Mouse (Mus musculus) liver, embryonic 14.5 days (tissue): ENCODE data around the gene Ppm1j. TPM values are rescaled to one million over a fixed set of nuclear protein-coding genes. Genes with fewer than 3 reads are reported as not detected.

Experiments used
- ATAC-seq: fragments of 200-750 bp; cut with Nextera tagmentation; 2 replicates; pipeline ENCODE4 v1.8.0; 2017; ENCODE audit warnings: moderate number of reproducible peaks, mild to moderate bottlenecking, moderate library complexity; ENCODE audit not compliant: insufficient read depth
- DNase-seq, 3 experiments: peaks; one replicate each; pipeline ENCODE4 v3.0.0-alpha.2; 2012 to 2013; ENCODE audit warnings: low read depth in 3 of 3, low spot score in 3 of 3
- H3K27ac ChIP-seq: fragments of 300-500 bp; sonication (generic); 2 replicates; pipeline ENCODE4 v1.5.1; 2014; ENCODE audit warnings: moderate library complexity, mild to moderate bottlenecking, control low read depth, inconsistent platforms
- H3K27me3 ChIP-seq: fragments of 300-500 bp; sonication (generic); 2 replicates; pipeline ENCODE4 v1.6.1; 2014; ENCODE audit warnings: mild to moderate bottlenecking, low read length, moderate library complexity; ENCODE audit not compliant: control insufficient read depth, insufficient read depth
- H3K36me3 ChIP-seq: fragments of 300-500 bp; sonication (generic); replicated peaks from 2 replicates; pipeline ENCODE4 v1.6.1; 2014; ENCODE audit warnings: low read depth; ENCODE audit not compliant: control insufficient read depth, insufficient read depth
- H3K4me1 ChIP-seq, 2 experiments: fragments of 200-500 bp in 1 of 2; fragments of 300-500 bp in 1 of 2; sonication (generic) in 1 of 2; replicated peaks; 2 replicates each; pipeline ENCODE4 v1.6.1; 2012 to 2014; ENCODE audit warnings: antibody characterized with exemption in 1 of 2, inconsistent platforms in 1 of 2, low read length in 1 of 2; ENCODE audit not compliant: control insufficient read depth in 2 of 2, insufficient read depth in 2 of 2
- H3K4me2 ChIP-seq: fragments of 300-500 bp; sonication (generic); 2 replicates; pipeline ENCODE4 v1.6.1; 2014; ENCODE audit warnings: low read depth, mild to moderate bottlenecking, control low read depth, moderate library complexity
- H3K4me3 ChIP-seq, 2 experiments: fragments of 200-500 bp in 1 of 2; fragments of 300-500 bp in 1 of 2; sonication (generic) in 1 of 2; 2 replicates each; pipeline ENCODE4 v1.5.1; 2012 to 2014; ENCODE audit warnings: low read depth in 2 of 2, low read length in 2 of 2, mild to moderate bottlenecking in 2 of 2, control low read depth in 1 of 2, inconsistent platforms in 1 of 2, moderate library complexity in 1 of 2; ENCODE audit not compliant: insufficient read depth in 1 of 2
- H3K9ac ChIP-seq: fragments of 300-500 bp; sonication (generic); replicated peaks from 2 replicates; pipeline ENCODE4 v1.6.1; 2014; ENCODE audit warnings: mild to moderate bottlenecking, control low read depth, moderate library complexity
- H3K9me3 ChIP-seq: fragments of 300-500 bp; sonication (generic); 2 replicates; pipeline ENCODE4 v1.6.1; 2016; ENCODE audit warnings: low read length, mixed read lengths; ENCODE audit not compliant: control insufficient read depth
- CTCF ChIP-seq: IDR thresholded peaks from 2 replicates; pipeline ENCODE4 v1.5.1; 2016; ENCODE audit warnings: antibody characterized with exemption, low read depth, control low read depth
- EP300 ChIP-seq: IDR thresholded peaks from 2 replicates; pipeline ENCODE4 v1.6.1; 2016; ENCODE audit warnings: antibody characterized with exemption, low read depth
- WGBS: fragments of 180-500 bp; shearing (Covaris S2); extraction: QIAGEN DNeasy Blood & Tissue Kit; methylation state at CpG from one replicate; pipeline ENCODE4 v1.1.7; 2014; ENCODE audit not compliant: insufficient replicate concordance; 5-methylcytosine and 5-hydroxymethylcytosine counted together
- polyA plus RNA-seq, 2 experiments: library from polyadenylated mRNA; depleted of rRNA in 1 of 2; stranded (reverse) in 1 of 2; unstranded in 1 of 2; fragments of >200 nt; fragmentation: Nextera tagmentation in 1 of 2; extraction: Ambion mirVana in 1 of 2; gene quantifications; 2 replicates each; pipeline versions ENCODE4 v1.2.1 to v1.2.3; 2012 to 2014

Ppm1j gene
- polyA plus RNA-seq, 2 experiments, result 0.17 TPM; not detected in 1

DNA sequence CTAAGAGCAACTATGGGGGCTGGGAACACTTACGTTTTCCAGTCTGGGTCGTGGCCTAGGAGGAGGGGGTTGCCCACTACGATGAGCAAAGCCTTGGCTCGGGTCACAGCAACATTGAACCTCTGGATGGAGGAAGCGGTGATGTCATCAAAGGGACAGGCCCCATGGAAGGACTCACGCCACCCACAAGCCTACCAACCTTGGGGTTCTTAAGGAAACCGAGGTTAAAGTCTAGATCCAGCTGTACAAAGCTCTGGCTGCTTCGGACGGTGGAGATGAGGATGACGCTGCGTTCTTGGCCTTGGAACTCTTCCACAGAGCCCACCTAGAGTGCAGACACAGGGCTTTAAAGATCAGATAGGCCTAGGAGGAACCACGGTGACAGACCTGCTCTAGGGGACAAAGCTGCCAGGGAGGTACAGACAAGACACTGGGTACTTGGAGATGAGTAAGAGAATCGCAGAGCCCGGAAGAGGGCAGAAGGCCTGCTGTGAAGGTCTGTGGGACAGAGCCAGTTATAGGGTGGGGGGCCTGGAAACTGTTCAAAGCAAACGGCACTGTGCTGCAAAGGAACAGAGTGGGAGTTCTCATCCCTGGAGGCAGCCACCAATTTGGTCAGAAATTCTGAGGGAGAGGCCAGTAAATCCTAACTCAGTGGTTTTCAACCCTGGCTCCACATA lies 14.9 kb downstream of the Ppm1j start:
- WGBS, result 66% methylated on average over 15 of the region's 15 CpGs
- no peak for TF ChIP-seq EP300
- TF ChIP-seq CTCF, result no peak
- Histone ChIP-seq H3K27ac (no peak overlapping the region), H3K36me3 (no peaks in the 10 kb centered on the region), H3K9me3 (no peaks in the 10 kb centered on the region), H3K4me1 (peaks cover 0 to 10% of the 10 kb centered on the region in 2 experiments; a peak in 2 of 4 replicates), H3K4me2 (no peak overlapping the region), H3K27me3 (no peaks in the 10 kb centered on the region), H3K4me3 (no peak overlapping the region), H3K9ac (no peak overlapping the region)
- ATAC-seq (no peak), DNase-seq (no peak)

DNA sequence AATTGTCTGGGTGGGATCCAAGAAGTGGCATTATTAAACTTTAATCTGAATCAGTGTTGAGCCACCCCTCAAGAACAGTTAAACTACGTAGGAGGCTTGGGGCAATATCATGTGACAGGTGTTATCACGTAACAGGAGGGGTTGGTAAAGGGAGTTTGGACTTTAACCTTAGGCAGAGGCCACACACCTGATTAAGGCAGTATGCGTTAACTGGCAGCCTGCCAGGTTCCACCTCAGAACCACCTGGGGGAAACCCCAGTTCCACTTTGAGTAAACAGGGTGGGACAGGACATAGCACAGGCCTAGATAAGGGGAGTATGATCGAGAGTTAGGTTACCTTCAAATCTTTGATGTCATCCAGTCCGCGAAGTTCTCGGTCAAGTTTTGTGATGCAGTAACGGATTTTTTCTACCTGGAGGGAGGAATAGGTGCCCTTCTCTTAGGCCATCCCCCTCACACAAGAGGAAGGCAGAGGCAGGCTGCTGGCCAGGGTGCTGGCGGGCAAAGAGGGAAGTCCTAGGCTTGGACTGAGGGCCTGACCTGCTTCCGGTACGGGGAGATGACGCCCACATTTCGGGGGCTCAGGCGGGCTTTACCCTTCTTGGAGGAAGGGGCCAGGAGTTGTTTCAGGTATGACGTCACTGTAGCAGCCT lies 15.7 kb downstream of the Ppm1j start:
- no peaks in the 10 kb centered on the region for H3K9me3 ChIP-seq
- no peaks in the 10 kb centered on the region for H3K27me3 ChIP-seq
- H3K9ac ChIP-seq, result no peak overlapping the region
- H3K4me1 ChIP-seq, result peaks cover 0 to 10% of the 10 kb centered on the region in 2 experiments; a peak in 2 of 4 replicates
- H3K4me3 ChIP-seq, result no peak overlapping the region
- H3K36me3 ChIP-seq, result no peaks in the 10 kb centered on the region
- WGBS, result 64% methylated on average over 15 of the region's 15 CpGs
- DNase-seq, result peak in 1 of 3 experiments; percentile 51
- no peak for TF ChIP-seq EP300
- no peak for TF ChIP-seq CTCF
- no peak overlapping the region for H3K27ac ChIP-seq
- ATAC-seq, result peak; percentile 63; the same call in 1 of the 2 replicates
- no peak overlapping the region for H3K4me2 ChIP-seq

DNA sequence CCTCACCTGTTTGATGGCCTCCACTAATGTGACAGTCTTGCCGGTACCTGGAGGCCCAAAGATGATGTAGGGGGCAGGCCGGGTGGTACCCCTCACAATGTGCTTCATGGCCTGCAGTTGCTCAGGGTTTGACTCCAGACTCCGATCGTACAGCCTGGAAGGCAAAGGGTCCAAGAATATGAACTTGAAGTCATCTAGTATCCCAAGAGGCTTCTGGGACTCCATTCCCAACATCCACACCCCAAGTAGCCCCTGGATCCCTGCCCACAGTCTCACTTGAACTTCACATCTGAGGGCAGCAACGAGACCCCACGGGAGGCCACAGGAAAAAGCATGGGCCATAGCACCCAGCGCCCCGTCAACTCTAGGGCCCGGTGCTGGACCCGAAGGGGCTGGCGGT lies 19.8 kb downstream of the Ppm1j start:
- H3K27ac ChIP-seq, result no peak overlapping the region
- no peak for TF ChIP-seq EP300
- no peak for TF ChIP-seq CTCF
- no peaks in the 10 kb centered on the region for H3K9me3 ChIP-seq
- H3K36me3 ChIP-seq, result no peaks in the 10 kb centered on the region
- ATAC-seq (no peak), DNase-seq (no peak)
- no peaks in the 10 kb centered on the region for H3K4me1 ChIP-seq
- no peak overlapping the region for H3K4me3 ChIP-seq
- H3K9ac ChIP-seq, result no peak overlapping the region
- no peaks in the 10 kb centered on the region for H3K27me3 ChIP-seq
- H3K4me2 ChIP-seq, result no peak overlapping the region
- WGBS, result 82% methylated on average over 11 of the region's 11 CpGs

DNA sequence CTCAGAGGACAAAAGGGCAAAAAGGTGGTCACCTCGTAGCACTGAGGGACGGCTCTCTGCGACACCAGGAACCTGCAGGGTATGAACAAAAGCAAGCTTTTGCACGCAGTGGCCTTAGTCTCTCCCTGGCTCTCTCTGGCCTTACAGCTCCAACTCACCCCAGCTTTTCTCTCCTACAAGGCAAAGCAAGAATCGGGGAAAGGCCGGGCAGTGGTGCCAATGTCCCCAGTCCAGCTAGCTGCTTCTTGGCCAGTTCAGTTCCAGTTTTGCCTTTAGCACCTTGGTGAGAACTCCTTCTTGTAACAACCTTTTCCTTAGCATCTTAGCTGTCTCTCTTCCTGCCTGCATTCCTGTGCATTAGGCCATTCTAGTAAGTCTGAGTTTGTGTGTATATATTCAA lies 20.6 kb downstream of the Ppm1j start:
- no peak for DNase-seq
- Histone ChIP-seq H3K9me3 (no peaks in the 10 kb centered on the region), H3K4me2 (no peak overlapping the region), H3K4me3 (no peak overlapping the region), H3K36me3 (no peaks in the 10 kb centered on the region), H3K27me3 (no peaks in the 10 kb centered on the region), H3K9ac (no peak overlapping the region), H3K27ac (no peak overlapping the region), H3K4me1 (no peaks in the 10 kb centered on the region)
- TF ChIP-seq EP300, result no peak
- no peak for TF ChIP-seq CTCF
- ATAC-seq, result no peak
- WGBS, result 74% methylated on average over 6 of the region's 6 CpGs

DNA sequence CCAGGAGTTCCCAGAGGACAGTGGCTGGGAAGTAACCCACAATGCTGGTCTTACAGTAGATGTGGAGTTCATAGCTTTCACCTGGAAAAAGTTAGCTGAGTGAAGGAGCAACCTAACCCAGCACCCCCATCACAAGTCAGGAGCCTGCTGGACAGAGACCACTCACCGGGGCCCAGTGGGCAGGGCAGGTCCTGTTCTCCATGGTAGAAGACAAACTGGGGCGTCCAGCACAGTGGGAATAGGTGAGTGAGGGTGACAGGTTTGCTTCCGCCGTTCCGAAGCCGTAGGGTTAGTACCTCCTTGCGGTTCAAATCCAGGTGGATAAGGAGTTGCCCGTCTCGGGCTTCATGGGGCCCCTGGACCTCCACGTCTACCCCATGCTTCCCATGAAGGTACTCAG lies 23.5 kb downstream of the Ppm1j start:
- Histone ChIP-seq H3K27ac (no peak overlapping the region), H3K9ac (no peak overlapping the region), H3K27me3 (no peaks in the 10 kb centered on the region), H3K4me3 (no peak overlapping the region), H3K4me2 (no peak overlapping the region), H3K9me3 (no peaks in the 10 kb centered on the region), H3K36me3 (no peaks in the 10 kb centered on the region), H3K4me1 (no peaks in the 10 kb centered on the region)
- no peak for DNase-seq
- WGBS, result 84% methylated on average over 10 of the region's 10 CpGs
- ATAC-seq, result no peak
- TF ChIP-seq CTCF, result no peak
- TF ChIP-seq EP300, result no peak
